Mouse (Mus musculus): ENCODE results near the gene Hnrnpa3. TPM values are rescaled to one million over a fixed set of nuclear protein-coding genes. Genes with fewer than 3 reads are reported as not detected.

Gene Hnrnpa3
- total and polyA plus RNA-seq, 3 experiments = 126 to 437 (median 342) TPM

DNA sequence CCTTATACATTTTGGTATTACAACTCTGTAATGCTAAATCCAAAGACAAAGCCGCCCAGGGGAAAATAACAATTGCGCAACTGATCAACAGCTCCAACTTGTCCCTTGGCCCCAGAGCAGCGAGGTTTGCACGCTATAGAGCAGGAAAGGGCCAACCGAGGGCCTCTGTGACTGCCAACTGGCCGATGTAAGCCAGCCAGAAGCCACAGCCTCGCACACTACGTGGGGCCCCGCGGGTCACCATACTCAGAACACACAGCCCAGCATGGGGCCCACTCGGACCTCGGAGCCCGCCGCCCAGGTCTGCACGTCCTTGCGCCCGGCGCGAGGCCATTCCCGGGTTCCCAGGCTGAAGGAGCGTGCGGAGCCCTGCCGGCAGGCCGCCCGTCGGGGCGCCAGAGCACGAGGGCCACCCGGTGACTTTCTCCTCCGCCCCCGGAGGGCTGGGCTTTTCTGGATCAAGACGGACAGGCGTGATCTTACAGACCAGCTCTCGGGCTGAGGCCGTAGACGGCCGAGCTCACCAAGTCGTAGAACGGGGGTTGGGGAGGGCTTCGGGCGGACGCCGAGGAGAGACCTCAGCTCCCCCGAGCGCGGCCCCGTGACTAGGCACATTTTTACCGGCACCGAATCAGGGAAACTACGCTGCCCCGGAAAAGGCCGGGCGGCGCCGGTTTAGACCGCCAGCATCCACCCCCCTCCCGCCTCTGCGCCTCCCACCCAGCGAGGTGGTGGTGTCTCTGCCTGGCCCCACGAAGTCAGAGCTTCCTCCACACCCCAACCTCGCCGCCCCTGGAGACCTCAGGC is 44.5 kb downstream of the Hnrnpa3 start:
- Histone ChIP-seq H3K4me3 (ENCODE audit: control insufficient read depth in 1 of 2, insufficient read depth in 1 of 2, low read depth in 2 of 2, low read length in 2 of 2) (peak overlapping the region; percentile 84 to 91), H3K4me1 (ENCODE audit: control insufficient read depth in 1 of 2, insufficient read depth in 2 of 2, low read length in 2 of 2) (peaks cover 10 to 28% of the 10 kb centered on the region in 2 experiments), H3K27ac (ENCODE audit: control insufficient read depth, low read depth, low read length) (peak overlapping the region; percentile 92), H3K9me3 (replicated peaks; ENCODE audit: insufficient read depth, low read length) (no peaks in the 10 kb centered on the region), H3K79me2 (ENCODE audit: control insufficient read depth, insufficient read depth, low read length, poor library complexity) (peaks cover 58% of the 10 kb centered on the region), H3K36me3 (ENCODE audit: control insufficient read depth in 1 of 2, insufficient read depth in 2 of 2, low read length in 2 of 2) (peaks cover 12 to 42% of the 10 kb centered on the region in 2 experiments), H3K27me3 (ENCODE audit: control insufficient read depth in 1 of 2, insufficient read depth in 2 of 2, low read length in 2 of 2) (no peaks in the 10 kb centered on the region), H3K9ac (ENCODE audit: control insufficient read depth, low read depth, low read length, poor library complexity, severe bottlenecking) (peak overlapping the region; percentile 97)
- DNase-seq (ENCODE audit: low read depth, low spot score) = peak; percentile 93
- TF ChIP-seq USF2 (IDR thresholded peaks at IDR 0.05; ENCODE audit: borderline replicate concordance in 1 of 2, insufficient read depth in 1 of 2, low read depth in 1 of 2, low read length in 2 of 2) (no peak), POLR2A (IDR thresholded peaks at IDR 0.05; ENCODE audit: control insufficient read depth in 1 of 2, insufficient read depth in 1 of 2, low read depth in 1 of 2, low read length in 2 of 2, poor library complexity in 1 of 2) (peak in 1 of 2 experiments; percentile 45; a peak in 1 of 4 replicates), POLR2AphosphoS5 (IDR thresholded peaks at IDR 0.05; ENCODE audit: borderline replicate concordance, low read depth, low read length) (no peak), GATA1 (IDR thresholded peaks at IDR 0.05; ENCODE audit: low read depth, low read length) (no peak), MEF2A (IDR thresholded peaks at IDR 0.05; ENCODE audit: extremely low read depth, insufficient replicate concordance, low read depth, low read length, poor library complexity, severe bottlenecking) (no peak), ZC3H11A (IDR thresholded peaks at IDR 0.05; ENCODE audit: low read depth, low read length) (no peak), MAFK (IDR thresholded peaks at IDR 0.05; ENCODE audit: borderline replicate concordance, low read depth, low read length) (no peak), UBTF (IDR thresholded peaks at IDR 0.05; ENCODE audit: borderline replicate concordance, insufficient read depth, low read depth, low read length) (peak; percentile 79), BHLHE40 (IDR thresholded peaks at IDR 0.05; ENCODE audit: borderline replicate concordance, low read depth, low read length) (no peak), CHD2 (IDR thresholded peaks at IDR 0.05; ENCODE audit: low read length) (no peak), GABPA (IDR thresholded peaks at IDR 0.05; ENCODE audit: low read depth, low read length) (no peak), ZNF384 (IDR thresholded peaks at IDR 0.05; ENCODE audit: low read depth, low read length) (no peak), ZKSCAN1 (IDR thresholded peaks at IDR 0.05; ENCODE audit: low read depth, low read length) (peak; percentile 91), ELF1 (IDR thresholded peaks at IDR 0.05; ENCODE audit: low read depth, low read length) (no peak), EP300 (IDR thresholded peaks at IDR 0.05; ENCODE audit: low read depth in 1 of 2, low read length in 2 of 2) (peak in 1 of 2 experiments; percentile 43; a peak in 2 of 4 replicates), ZMIZ1 (IDR thresholded peaks at IDR 0.05; ENCODE audit: low read depth, low read length) (peak; percentile 54; the same call in 1 of the 2 replicates), TAL1 (IDR thresholded peaks at IDR 0.05; ENCODE audit: low read length) (no peak), HCFC1 (IDR thresholded peaks at IDR 0.05; ENCODE audit: low read depth, low read length) (peak; percentile 21; the same call in 1 of the 2 replicates), USF1 (IDR thresholded peaks at IDR 0.05; ENCODE audit: low read depth, low read length) (no peak), RAD21 (IDR thresholded peaks at IDR 0.05; ENCODE audit: low read depth, low read length) (no peak), ETS1 (IDR thresholded peaks at IDR 0.05; ENCODE audit: low read depth, low read length) (peak; percentile 47; the same call in 1 of the 2 replicates), MAX (IDR thresholded peaks at IDR 0.05; ENCODE audit: low read length) (peak; percentile 25; the same call in 1 of the 2 replicates), MAZ (IDR thresholded peaks at IDR 0.05; ENCODE audit: low read depth, low read length) (peak; percentile 50; the same call in 1 of the 2 replicates), POLR2AphosphoS2 (IDR thresholded peaks at IDR 0.05; ENCODE audit: low read length) (no peak), CTCF (IDR thresholded peaks at IDR 0.05 in 2 of 3, conservative IDR thresholded peaks at IDR 0.05 in 1 of 3; ENCODE audit: control insufficient read depth in 1 of 3, insufficient read depth in 1 of 3, low read depth in 2 of 3, low read length in 3 of 3, poor library complexity in 1 of 3, severe bottlenecking in 1 of 3) (no peak), MXI1 (IDR thresholded peaks at IDR 0.05; ENCODE audit: low read depth, low read length) (peak; percentile 90), MYB (IDR thresholded peaks at IDR 0.05; ENCODE audit: low read depth, low read length) (no peak), RCOR1 (IDR thresholded peaks at IDR 0.05; ENCODE audit: low read depth, low read length) (no peak), KAT2A (conservative IDR thresholded peaks at IDR 0.05; ENCODE audit: low read depth, low read length) (no peak), TBP (IDR thresholded peaks at IDR 0.05; ENCODE audit: low read depth, low read length) (0 out of 2 replicates have a peak, but pooled peaks have one; percentile 10), CHD1 (IDR thresholded peaks at IDR 0.05; ENCODE audit: low read depth, low read length) (no peak), SMC3 (IDR thresholded peaks at IDR 0.05; ENCODE audit: low read depth, low read length) (no peak), MYC (IDR thresholded peaks at IDR 0.05; ENCODE audit: low read depth, low read length) (peak; percentile 42; the same call in 1 of the 2 replicates), SIN3A (IDR thresholded peaks at IDR 0.05; ENCODE audit: low read length) (peak; percentile 93), NRF1 (IDR thresholded peaks at IDR 0.05; ENCODE audit: insufficient read depth, low read depth, low read length, poor library complexity, severe bottlenecking) (no peak)
